In genomic region chr13:83730155-83730712, GRCm38 (mm10) we compare ENCODE assay signal across 8 mouse cellular contexts.
A peak's percentile ranks its signal among the peaks of the same experiment; 100 is the strongest.
DNase-seq lines count a peak whose midpoint lies in the region; ATAC-seq and TF ChIP-seq lines count a peak whose summit lies in the region.

No protein-coding gene starts in this region.

- peak overlapping the region; percentile 92 for H3K27ac ChIP-seq in kidney, embryonic 14.5 days (ENCODE audit: low read depth, low read length)
- peak overlapping the region; percentile 100 for H3K27ac ChIP-seq in hindbrain, postnatal 0 days

- no peak; the same call in 1 of the 2 replicates for ATAC-seq in kidney, embryonic 14.5 days (ENCODE audit: low FRiP score, low TSS enrichment)
- ATAC-seq in hindbrain, postnatal 0 days, result peak; percentile 9

- no peak for TF ChIP-seq CTCF in hindbrain, postnatal 0 days (IDR thresholded peaks at IDR 0.05; ENCODE audit: low read depth)

- WGBS in kidney, embryonic 14.5 days, result under 1% methylated on average over 16 of the region's 16 CpGs
- 0% methylated on average over 16 of the region's 16 CpGs for WGBS in hindbrain, postnatal 0 days

- no peak for DNase-seq in kidney, postnatal 10 days
- DNase-seq in brain, embryonic 18.5 days (ENCODE audit: low read depth, low spot score), result peak; percentile 18
- DNase-seq in hindbrain, postnatal 0 days (ENCODE audit: low spot score), result peak; percentile 72
- peak; percentile 31 for DNase-seq in neural tube, embryonic 10.5 days (ENCODE audit: extremely low spot score, low spot score)
- DNase-seq in right cerebral cortex, adult 2 months (ENCODE audit: low spot score in 2 of 2), result no peak
- no peak for DNase-seq in lung, postnatal 14 days
- no peak for DNase-seq in kidney, adult 18-20 months

- H3K4me1 ChIP-seq in kidney, embryonic 14.5 days (ENCODE audit: control insufficient read depth, insufficient read depth, low read length), result no peaks in the 10 kb centered on the region
- no peaks in the 10 kb centered on the region for H3K4me1 ChIP-seq in hindbrain, postnatal 0 days (ENCODE audit: insufficient read depth, low read length)

- peak overlapping the region; percentile 88 for H3K4me2 ChIP-seq in kidney, embryonic 14.5 days (replicated peaks; ENCODE audit: low read depth, low read length)
- H3K4me2 ChIP-seq in hindbrain, postnatal 0 days (ENCODE audit: low read depth, low read length), result peak overlapping the region; percentile 89

- peaks cover 73% of the 10 kb centered on the region for H3K27me3 ChIP-seq in kidney, embryonic 14.5 days (ENCODE audit: control insufficient read depth, insufficient read depth, low read length)
- H3K27me3 ChIP-seq in hindbrain, postnatal 0 days (ENCODE audit: insufficient read depth, low read length), result no peaks in the 10 kb centered on the region

- H3K9ac ChIP-seq in kidney, embryonic 14.5 days (ENCODE audit: low read depth, low read length), result peak overlapping the region; percentile 75
- peak overlapping the region; percentile 100 for H3K9ac ChIP-seq in hindbrain, postnatal 0 days (replicated peaks; ENCODE audit: low read length)

- peak overlapping the region; percentile 51 for H3K4me3 ChIP-seq in kidney, embryonic 14.5 days (ENCODE audit: low read length)
- peak overlapping the region; percentile 79 for H3K4me3 ChIP-seq in hindbrain, postnatal 0 days (ENCODE audit: low read length)

- H3K9me3 ChIP-seq in kidney, embryonic 14.5 days (ENCODE audit: control insufficient read depth, low read length), result no peaks in the 10 kb centered on the region
- H3K9me3 ChIP-seq in hindbrain, postnatal 0 days (ENCODE audit: low read length), result no peaks in the 10 kb centered on the region

- no peaks in the 10 kb centered on the region for H3K36me3 ChIP-seq in kidney, embryonic 14.5 days (ENCODE audit: control insufficient read depth, insufficient read depth, low read length)
- no peaks in the 10 kb centered on the region for H3K36me3 ChIP-seq in hindbrain, postnatal 0 days (ENCODE audit: insufficient read depth, low read length)

Comparison
In these comparisons a context has a peak if more than half of its experiments do, and no peak if none do; other contexts are left out.
1. DNase-seq: peak in brain, embryonic 18.5 days (single experiment), hindbrain, postnatal 0 days (single experiment) and neural tube, embryonic 10.5 days (single experiment); none in kidney, postnatal 10 days (single experiment), right cerebral cortex, adult 2 months (0 of 2), lung, postnatal 14 days (single experiment) and kidney, adult 18-20 months (single experiment).